Mouse (Mus musculus) lung, embryonic 14.5 days (tissue): Measurements from ENCODE around the gene Meis3. TPM values are rescaled to one million over a fixed set of nuclear protein-coding genes. Genes with fewer than 3 reads are reported as not detected.

Experiments used
- ATAC-seq: fragments of 200-750 bp; cut with Nextera tagmentation; 2 replicates; pipeline ENCODE4 v1.8.0; 2017; ENCODE audit warnings: mild to moderate bottlenecking, moderate TSS enrichment, moderate library complexity; ENCODE audit not compliant: insufficient read depth
- DNase-seq: peaks from one replicate; pipeline ENCODE4 v3.0.0-alpha.2; 2015
- H3K27ac ChIP-seq: fragments of 300-500 bp; sonication (generic); 2 replicates; pipeline ENCODE4 v1.5.1; 2014; ENCODE audit warnings: low read depth, mild to moderate bottlenecking, moderate library complexity
- H3K27me3 ChIP-seq: fragments of 300-500 bp; sonication (generic); 2 replicates; pipeline ENCODE4 v1.6.1; 2014; ENCODE audit warnings: low read length, control low read depth; ENCODE audit not compliant: insufficient read depth
- H3K36me3 ChIP-seq: fragments of 300-500 bp; sonication (generic); 2 replicates; pipeline ENCODE4 v1.6.1; 2014; ENCODE audit warnings: control low read depth; ENCODE audit not compliant: insufficient read depth
- H3K4me1 ChIP-seq: fragments of 300-500 bp; sonication (generic); 2 replicates; pipeline ENCODE4 v1.6.1; 2014; ENCODE audit warnings: antibody characterized with exemption, control low read depth; ENCODE audit not compliant: insufficient read depth
- H3K4me2 ChIP-seq: fragments of 300-500 bp; sonication (generic); 2 replicates; pipeline ENCODE4 v1.6.1; 2014; ENCODE audit warnings: mild to moderate bottlenecking
- H3K4me3 ChIP-seq: fragments of 300-500 bp; sonication (generic); 2 replicates; pipeline ENCODE4 v1.5.1; 2014; ENCODE audit warnings: low read depth, low read length
- H3K9ac ChIP-seq: fragments of 300-500 bp; sonication (generic); 2 replicates; pipeline ENCODE4 v1.6.1; 2014
- H3K9me3 ChIP-seq: fragments of 300-500 bp; sonication (generic); 2 replicates; pipeline ENCODE4 v1.6.1; 2016; ENCODE audit warnings: low read depth, low read length, control low read depth
- CTCF ChIP-seq: IDR thresholded peaks from 2 replicates; pipeline ENCODE4 v1.5.1; 2016; ENCODE audit warnings: antibody characterized with exemption, low read depth
- WGBS: fragments of 180-500 bp; shearing (Covaris S2); extraction: QIAGEN DNeasy Blood & Tissue Kit; methylation state at CpG from one replicate; pipeline ENCODE4 v1.1.7; 2014; 5-methylcytosine and 5-hydroxymethylcytosine counted together
- polyA plus RNA-seq: library from polyadenylated mRNA; unstranded; fragments of >200 nt; fragmentation: Nextera tagmentation; extraction: Ambion mirVana; gene quantifications from 2 replicates; pipeline ENCODE4 v1.2.1, GENCODE M21; 2014

Gene Meis3
- polyA plus RNA-seq, 1 experiment from 2014 or later = 24.9 TPM

- Histone ChIP-seq H3K9ac (no peak overlapping the region), H3K36me3 (peaks cover 57% of the 10 kb centered on the region), H3K4me1 (peaks cover 8% of the 10 kb centered on the region; the same call in 1 of the 2 replicates), H3K27me3 (no peaks in the 10 kb centered on the region), H3K9me3 (no peaks in the 10 kb centered on the region), H3K27ac (no peak overlapping the region), H3K4me2 (no peak overlapping the region), H3K4me3 (no peak overlapping the region)
- 66% methylated on average over 12 of the region's 12 CpGs for WGBS
- ATAC-seq (0 out of 2 replicates have a peak, but pooled peaks have one; percentile 32), DNase-seq (no peak)
- peak; percentile 33; the same call in 1 of the 2 replicates for TF ChIP-seq CTCF
Measured at GRCm38 (mm10) chr7:16210862-16211365, 36.0 kb downstream of the Meis3 start.

GRCm38 (mm10) chr7:16213196-16213595 is 38.3 kb downstream of the Meis3 start:
- DNase-seq (no peak), ATAC-seq (no peak)
- H3K4me1 ChIP-seq = peaks cover 8% of the 10 kb centered on the region; the same call in 1 of the 2 replicates
- no peaks in the 10 kb centered on the region for H3K9me3 ChIP-seq
- H3K4me3 ChIP-seq = no peak overlapping the region
- no peak overlapping the region for H3K27ac ChIP-seq
- no peak for TF ChIP-seq CTCF
- WGBS = 84% methylated on average over 6 of the region's 6 CpGs
- no peak overlapping the region for H3K9ac ChIP-seq
- H3K27me3 ChIP-seq = no peaks in the 10 kb centered on the region
- no peak overlapping the region for H3K4me2 ChIP-seq
- H3K36me3 ChIP-seq = peaks cover 74% of the 10 kb centered on the region

- peaks cover 76% of the 10 kb centered on the region for H3K36me3 ChIP-seq
- ATAC-seq (no peak), DNase-seq (no peak)
- no peak for TF ChIP-seq CTCF
- peaks cover 5% of the 10 kb centered on the region; the same call in 1 of the 2 replicates for H3K4me1 ChIP-seq
- no peak overlapping the region for H3K9ac ChIP-seq
- no peaks in the 10 kb centered on the region for H3K9me3 ChIP-seq
- no peak overlapping the region for H3K4me3 ChIP-seq
- no peak overlapping the region for H3K27ac ChIP-seq
- WGBS = 91% methylated on average over 9 of the region's 9 CpGs
- H3K4me2 ChIP-seq = no peak overlapping the region
- H3K27me3 ChIP-seq = no peaks in the 10 kb centered on the region
Measured at GRCm38 (mm10) chr7:16213986-16214385, 39.1 kb downstream of the Meis3 start.

GRCm38 (mm10) chr7:16221582-16222272 is 46.8 kb downstream of the Meis3 start, which contains the start of gene Dhx34:
Gene Dhx34, minus strand, starts transcription at chr7:16222037.
- WGBS = 1% methylated on average over 34 of the region's 34 CpGs
- Histone ChIP-seq H3K36me3 (peaks cover 15% of the 10 kb centered on the region), H3K9me3 (no peaks in the 10 kb centered on the region), H3K4me1 (no peaks in the 10 kb centered on the region), H3K27ac (peak within 1 kb of the TSS; percentile 84), H3K27me3 (no peaks in the 10 kb centered on the region), H3K4me2 (peak within 1 kb of the TSS; percentile 84), H3K9ac (peak within 1 kb of the TSS; percentile 85), H3K4me3 (peak within 1 kb of the TSS; percentile 71)
- DNase-seq (peak; percentile 99), ATAC-seq (peak; percentile 98)
- TF ChIP-seq CTCF = peak; percentile 53

- Histone ChIP-seq H3K9me3 (no peaks in the 10 kb centered on the region), H3K4me2 (no peak overlapping the region), H3K4me3 (no peak overlapping the region), H3K4me1 (no peaks in the 10 kb centered on the region), H3K36me3 (no peaks in the 10 kb centered on the region), H3K27ac (no peak overlapping the region), H3K9ac (no peak overlapping the region), H3K27me3 (no peaks in the 10 kb centered on the region)
- ATAC-seq (no peak), DNase-seq (peak; percentile 45)
- 26% methylated on average over 5 of the region's 5 CpGs for WGBS
- no peak for TF ChIP-seq CTCF
Measured at GRCm38 (mm10) chr7:16229869-16230268, 55.0 kb downstream of the Meis3 start.

Other genes starting within 250 kb of the Meis3 start
- gene Nop53, start 229.0 kb upstream of the Meis3 start, polyA plus RNA-seq = 184 and 187 TPM in 2 replicates
- gene Ehd2, start 207.5 kb upstream of the Meis3 start, polyA plus RNA-seq = 61.2 and 67.5 TPM in 2 replicates
- gene Bicra, start 127.2 kb upstream of the Meis3 start, polyA plus RNA-seq = 8.7 and 9.6 TPM in 2 replicates
- 0.16 TPM in 1 of 2 replicates, not detected in the other for gene Zfp541, start 113.3 kb upstream of the Meis3 start, polyA plus RNA-seq
- 168 and 176 TPM in 2 replicates for gene Napa, start 76.6 kb upstream of the Meis3 start, polyA plus RNA-seq
- gene Kptn, start 55.2 kb upstream of the Meis3 start, polyA plus RNA-seq = 26.6 and 26.7 TPM in 2 replicates
- 0.12 and 0.17 TPM in 2 replicates for gene Slc8a2, start 45.3 kb upstream of the Meis3 start, polyA plus RNA-seq
- 11.2 and 13.8 TPM in 2 replicates for gene Dhx34, start 46.9 kb downstream of the Meis3 start, polyA plus RNA-seq
- gene C5ar2, start 69.1 kb downstream of the Meis3 start, polyA plus RNA-seq = 0.05 and 0.18 TPM in 2 replicates
- 1.7 and 2.0 TPM in 2 replicates for gene C5ar1, start 84.5 kb downstream of the Meis3 start, polyA plus RNA-seq
- 14.3 and 14.5 TPM in 2 replicates for gene Inafm1, start 98.5 kb downstream of the Meis3 start, polyA plus RNA-seq
- 17.7 and 22.7 TPM in 2 replicates for gene Ccdc9, start 111.7 kb downstream of the Meis3 start, polyA plus RNA-seq
- 4.9 and 6.4 TPM in 2 replicates for gene Bbc3, start 133.3 kb downstream of the Meis3 start, polyA plus RNA-seq
- gene Sae1, start 212.7 kb downstream of the Meis3 start, polyA plus RNA-seq = 356 and 365 TPM in 2 replicates
- gene Zc3h4, start 225.8 kb downstream of the Meis3 start, polyA plus RNA-seq = 18.7 and 19.0 TPM in 2 replicates